Mouse (Mus musculus): ENCODE results near the gene Midn.
A peak's percentile ranks its signal among the peaks of the same experiment; 100 is the strongest.

Gene Midn

GRCm38 (mm10) chr10:80190491-80191051 is 42.5 kb downstream of the Midn start:
- peak; percentile 79 for DNase-seq (ENCODE audit: extremely low spot score, low spot score)

- DNase-seq (ENCODE audit: extremely low spot score, low spot score): no peak
Observed at GRCm38 (mm10) chr10:80193976-80194375, 45.9 kb downstream of the Midn start.

GRCm38 (mm10) chr10:80194441-80194840 is 46.4 kb downstream of the Midn start:
- no peak for DNase-seq (ENCODE audit: extremely low spot score, low spot score)

- DNase-seq (ENCODE audit: extremely low spot score, low spot score): no peak
Observed at GRCm38 (mm10) chr10:80196167-80196566, 48.1 kb downstream of the Midn start.

- DNase-seq (ENCODE audit: extremely low spot score, low spot score): no peak
Observed at GRCm38 (mm10) chr10:80196778-80197581, 48.9 kb downstream of the Midn start.

GRCm38 (mm10) chr10:80199440-80200008 is 51.5 kb downstream of the Midn start:
- DNase-seq (ENCODE audit: extremely low spot score, low spot score): peak; percentile 82

GRCm38 (mm10) chr10:80200485-80200884 is 52.4 kb downstream of the Midn start:
- no peak for DNase-seq (ENCODE audit: extremely low spot score, low spot score)

- no peak for DNase-seq (ENCODE audit: extremely low spot score, low spot score)
Observed at GRCm38 (mm10) chr10:80204055-80204454, 56.0 kb downstream of the Midn start.

GRCm38 (mm10) chr10:80207201-80207600 is 59.1 kb downstream of the Midn start:
- DNase-seq (ENCODE audit: extremely low spot score, low spot score): no peak

- DNase-seq (ENCODE audit: extremely low spot score, low spot score): no peak
Observed at GRCm38 (mm10) chr10:80207676-80208075, 59.6 kb downstream of the Midn start.

Data from neural tube, embryonic 10.5 days (tissue).